Mouse (Mus musculus) right cerebral cortex, postnatal 36 days (tissue): ENCODE measurements around the gene Ncbp3.

Experiments
- DNase-seq, 2 experiments: peaks; one replicate each; pipeline ENCODE4 v3.0.0; 2022; ENCODE audit warnings: low spot score in 2 of 2, mixed read lengths in 1 of 2

The Ncbp3 gene

DNA sequence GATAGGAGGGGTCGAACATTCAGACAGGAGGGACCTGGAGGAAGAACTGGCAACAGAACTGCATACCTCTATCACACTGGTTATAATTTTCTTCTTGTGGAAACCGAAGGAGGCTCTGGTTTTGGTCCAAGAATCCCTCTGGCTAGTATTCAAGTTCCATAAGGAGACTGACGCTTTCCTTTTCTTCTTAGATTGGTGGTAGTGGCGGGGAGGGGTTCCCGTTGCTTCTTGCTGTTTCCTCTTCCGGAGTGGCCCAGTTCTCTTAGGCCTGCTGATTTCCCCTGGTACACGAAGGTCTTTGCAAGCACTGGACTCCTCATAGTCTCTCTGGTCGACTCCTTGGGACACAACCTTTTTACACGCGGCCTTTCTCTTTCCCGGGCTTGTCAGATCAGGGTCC, 89.5 kb downstream of the Ncbp3 start:
- no peak for DNase-seq

DNA sequence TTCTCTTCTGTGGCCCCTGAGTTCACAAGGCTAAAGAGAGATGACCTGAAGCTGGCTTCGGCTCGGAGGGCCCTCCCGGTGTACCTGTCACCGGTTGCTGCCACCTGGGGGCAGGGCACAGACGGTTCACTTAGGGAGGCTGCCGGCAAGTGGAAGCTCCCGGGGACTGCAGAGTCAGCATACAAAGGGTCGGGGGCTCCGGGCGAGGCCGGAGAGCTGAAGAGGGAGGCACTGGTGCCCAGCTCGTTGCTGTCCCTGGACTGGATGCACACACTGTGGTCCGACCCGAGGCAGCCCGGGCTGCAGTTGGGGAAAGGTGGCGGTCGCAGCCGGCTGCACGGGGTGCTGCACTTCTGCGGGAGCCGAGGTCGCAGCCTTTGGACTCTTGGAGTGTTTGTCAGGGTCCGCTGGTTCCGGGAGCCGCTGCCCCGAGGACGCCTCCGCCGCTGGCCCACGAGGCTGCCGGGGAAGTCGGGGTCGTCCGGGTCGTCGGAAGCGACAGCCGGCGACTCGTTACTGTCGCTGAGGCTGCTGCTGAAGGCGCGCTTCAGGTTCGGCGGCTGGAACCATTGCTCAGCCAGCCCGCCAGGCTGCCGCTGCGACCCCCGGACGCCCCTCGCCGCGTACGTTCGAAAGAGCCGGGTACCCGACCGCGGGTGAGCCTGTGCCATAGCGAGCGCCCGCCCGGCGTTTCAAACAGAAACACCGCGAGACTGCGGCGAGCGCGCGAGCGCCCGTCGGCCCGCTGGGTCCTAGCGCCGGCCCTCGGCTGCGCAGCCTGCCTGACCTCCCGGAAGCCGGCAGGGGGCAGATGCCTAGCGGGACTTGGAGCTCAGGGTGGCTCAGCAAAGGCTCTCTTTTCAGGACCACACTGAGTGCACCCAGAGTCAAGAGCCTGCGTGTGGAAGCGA, 90.3 kb downstream of the Ncbp3 start, which contains the start of gene Haspin:
Gene Haspin (minus strand): TSS at position 704 of the 911 bp plus-strand sequence.
- DNase-seq = peak; percentile 63 to 77
